Mouse (Mus musculus): ENCODE data around the gene Ccdc148. TPM values are rescaled to one million over a fixed set of nuclear protein-coding genes. Genes with fewer than 3 reads are reported as not detected.

The Ccdc148 gene
- total and polyA plus RNA-seq, 3 experiments = not detected

- Histone ChIP-seq H3K27me3 (ENCODE audit: control insufficient read depth in 1 of 2, insufficient read depth in 2 of 2, low read length in 2 of 2) (no peaks in the 10 kb centered on the region), H3K36me3 (ENCODE audit: control insufficient read depth in 1 of 2, insufficient read depth in 2 of 2, low read length in 2 of 2) (no peaks in the 10 kb centered on the region), H3K9me3 (replicated peaks; ENCODE audit: insufficient read depth, low read length) (no peaks in the 10 kb centered on the region), H3K27ac (ENCODE audit: control insufficient read depth, low read depth, low read length) (no peak overlapping the region), H3K4me3 (ENCODE audit: control insufficient read depth in 1 of 2, insufficient read depth in 1 of 2, low read depth in 2 of 2, low read length in 2 of 2) (no peak overlapping the region), H3K79me2 (ENCODE audit: control insufficient read depth, insufficient read depth, low read length, poor library complexity) (no peaks in the 10 kb centered on the region), H3K4me1 (ENCODE audit: control insufficient read depth in 1 of 2, insufficient read depth in 2 of 2, low read length in 2 of 2) (no peaks in the 10 kb centered on the region), H3K9ac (ENCODE audit: control insufficient read depth, low read depth, low read length, poor library complexity, severe bottlenecking) (no peak overlapping the region)
- TF ChIP-seq HCFC1 (IDR thresholded peaks at IDR 0.05; ENCODE audit: low read depth, low read length) (no peak), RCOR1 (IDR thresholded peaks at IDR 0.05; ENCODE audit: low read depth, low read length) (no peak), MAFK (IDR thresholded peaks at IDR 0.05; ENCODE audit: borderline replicate concordance, low read depth, low read length) (no peak), MYB (IDR thresholded peaks at IDR 0.05; ENCODE audit: low read depth, low read length) (no peak), CHD2 (IDR thresholded peaks at IDR 0.05; ENCODE audit: low read length) (no peak), TCF12 (IDR thresholded peaks at IDR 0.05; ENCODE audit: low read depth, low read length) (no peak), POLR2AphosphoS5 (IDR thresholded peaks at IDR 0.05; ENCODE audit: borderline replicate concordance, low read depth, low read length) (no peak), RAD21 (IDR thresholded peaks at IDR 0.05; ENCODE audit: low read depth, low read length) (no peak), SIN3A (IDR thresholded peaks at IDR 0.05; ENCODE audit: low read length) (no peak), NELFE (IDR thresholded peaks at IDR 0.05; ENCODE audit: low read depth, low read length) (no peak), USF1 (IDR thresholded peaks at IDR 0.05; ENCODE audit: low read depth, low read length) (no peak), TBP (IDR thresholded peaks at IDR 0.05; ENCODE audit: low read depth, low read length) (no peak), ZNF384 (IDR thresholded peaks at IDR 0.05; ENCODE audit: low read depth, low read length) (no peak), GATA1 (IDR thresholded peaks at IDR 0.05; ENCODE audit: low read depth, low read length) (no peak), NRF1 (IDR thresholded peaks at IDR 0.05; ENCODE audit: insufficient read depth, low read depth, low read length, poor library complexity, severe bottlenecking) (no peak), CTCF (IDR thresholded peaks at IDR 0.05 in 2 of 3, conservative IDR thresholded peaks at IDR 0.05 in 1 of 3; ENCODE audit: control insufficient read depth in 1 of 3, insufficient read depth in 1 of 3, low read depth in 2 of 3, low read length in 3 of 3, poor library complexity in 1 of 3, severe bottlenecking in 1 of 3) (no peak), MXI1 (IDR thresholded peaks at IDR 0.05; ENCODE audit: low read depth, low read length) (no peak), KAT2A (conservative IDR thresholded peaks at IDR 0.05; ENCODE audit: low read depth, low read length) (no peak), MAX (IDR thresholded peaks at IDR 0.05; ENCODE audit: low read length) (no peak)
- DNase-seq (ENCODE audit: low read depth, low spot score) = no peak
These were observed 30.7 kb downstream of the Ccdc148 start for GRCm38 (mm10) chr2:59129821-59130220.

GRCm38 (mm10) chr2:59129023-59129422, 31.5 kb downstream of the Ccdc148 start:
- no peak overlapping the region for H3K9ac ChIP-seq (ENCODE audit: control insufficient read depth, low read depth, low read length, poor library complexity, severe bottlenecking)
- H3K79me2 ChIP-seq (ENCODE audit: control insufficient read depth, insufficient read depth, low read length, poor library complexity) = no peaks in the 10 kb centered on the region
- DNase-seq (ENCODE audit: low read depth, low spot score) = no peak
- H3K4me3 ChIP-seq (ENCODE audit: control insufficient read depth in 1 of 2, insufficient read depth in 1 of 2, low read depth in 2 of 2, low read length in 2 of 2) = no peak overlapping the region
- H3K27ac ChIP-seq (ENCODE audit: control insufficient read depth, low read depth, low read length) = no peak overlapping the region
- H3K36me3 ChIP-seq (ENCODE audit: control insufficient read depth in 1 of 2, insufficient read depth in 2 of 2, low read length in 2 of 2) = no peaks in the 10 kb centered on the region
- H3K4me1 ChIP-seq (ENCODE audit: control insufficient read depth in 1 of 2, insufficient read depth in 2 of 2, low read length in 2 of 2) = no peaks in the 10 kb centered on the region
- TF ChIP-seq GABPA (IDR thresholded peaks at IDR 0.05; ENCODE audit: low read depth, low read length) = no peak
- TF ChIP-seq RAD21 (IDR thresholded peaks at IDR 0.05; ENCODE audit: low read depth, low read length) = no peak
- no peak for TF ChIP-seq ETS1 (IDR thresholded peaks at IDR 0.05; ENCODE audit: low read depth, low read length)
- TF ChIP-seq POLR2A (IDR thresholded peaks at IDR 0.05; ENCODE audit: control insufficient read depth in 1 of 2, insufficient read depth in 1 of 2, low read depth in 1 of 2, low read length in 2 of 2, poor library complexity in 1 of 2) = no peak
- TF ChIP-seq KAT2A (conservative IDR thresholded peaks at IDR 0.05; ENCODE audit: low read depth, low read length) = no peak
- no peak for TF ChIP-seq MYB (IDR thresholded peaks at IDR 0.05; ENCODE audit: low read depth, low read length)
- TF ChIP-seq TBP (IDR thresholded peaks at IDR 0.05; ENCODE audit: low read depth, low read length) = no peak
- H3K27me3 ChIP-seq (ENCODE audit: control insufficient read depth in 1 of 2, insufficient read depth in 2 of 2, low read length in 2 of 2) = no peaks in the 10 kb centered on the region
- no peaks in the 10 kb centered on the region for H3K9me3 ChIP-seq (replicated peaks; ENCODE audit: insufficient read depth, low read length)

Data from MEL (cell line).